Mouse (Mus musculus): ENCODE data around the gene Ear1.
"Not testable (repeated sequence)": the region's sequence is repeated elsewhere in the genome, so short reads cannot be mapped to it uniquely, and the experiment has no call there.

DNA sequence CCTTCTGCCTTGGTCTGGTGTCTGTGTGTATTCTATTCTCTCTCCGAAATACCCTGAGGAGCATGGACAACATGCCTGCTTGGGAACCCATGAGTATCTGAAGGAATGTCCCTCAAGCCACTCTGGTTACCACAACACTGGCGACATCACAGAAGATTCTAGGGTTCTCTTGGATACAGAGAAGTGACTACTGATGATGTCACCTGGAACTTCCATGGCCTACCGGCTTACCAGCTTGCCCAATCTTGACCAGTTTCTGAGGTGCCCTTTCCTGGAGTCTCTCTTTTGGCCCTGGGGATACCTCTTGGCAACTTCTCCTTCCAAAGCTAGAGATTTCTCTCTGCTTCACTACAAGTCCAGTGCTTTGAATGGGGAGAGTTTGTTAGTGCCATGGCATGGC lies 90.7 kb downstream of the Ear1 start, which contains the start of gene Gm8180:
- not testable (repeated sequence) for TF ChIP-seq CTCF (IDR thresholded peaks at IDR 0.05; ENCODE audit: control insufficient read depth, insufficient read depth, low read length); POLR2A (IDR thresholded peaks at IDR 0.05; ENCODE audit: borderline replicate concordance, control insufficient read depth, low read depth, low read length)

All from bone marrow, adult 2 months (tissue).